Mouse (Mus musculus) neural tube, embryonic 11.5 days (tissue): ENCODE results near the gene Cdc37l1. TPM values are rescaled to one million over a fixed set of nuclear protein-coding genes. Genes with fewer than 3 reads are reported as not detected.

Experiments
- ATAC-seq: fragments of 200-750 bp; cut with Nextera tagmentation; 2 replicates; pipeline ENCODE4 v1.8.0; 2017; ENCODE audit warnings: moderate number of reproducible peaks, mild to moderate bottlenecking, moderate TSS enrichment, moderate library complexity; ENCODE audit not compliant: insufficient read depth, low FRiP score, low TSS enrichment
- DNase-seq: peaks from one replicate; pipeline ENCODE4 v3.0.0-alpha.2; 2015; ENCODE audit warnings: low spot score
- H3K27ac ChIP-seq: fragments of 300-500 bp; sonication (generic); 2 replicates; pipeline ENCODE4 v1.5.1; 2014; ENCODE audit warnings: low read depth, mild to moderate bottlenecking, low read length
- H3K27me3 ChIP-seq: fragments of 300-500 bp; sonication (generic); 2 replicates; pipeline ENCODE4 v1.6.1; 2014; ENCODE audit warnings: mild to moderate bottlenecking, low read length, mixed read lengths; ENCODE audit not compliant: control insufficient read depth, insufficient read depth
- H3K36me3 ChIP-seq: fragments of 300-500 bp; sonication (generic); 2 replicates; pipeline ENCODE4 v1.6.1; 2014; ENCODE audit warnings: mild to moderate bottlenecking, low read length, moderate library complexity, mixed read lengths; ENCODE audit not compliant: control insufficient read depth, insufficient read depth
- H3K4me1 ChIP-seq: fragments of 300-500 bp; sonication (generic); 2 replicates; pipeline ENCODE4 v1.6.1; 2014; ENCODE audit warnings: low read length, mixed read lengths; ENCODE audit not compliant: control insufficient read depth, insufficient read depth
- H3K4me2 ChIP-seq: fragments of 300-500 bp; sonication (generic); 2 replicates; pipeline ENCODE4 v1.6.1; 2014; ENCODE audit warnings: low read depth, mild to moderate bottlenecking, moderate library complexity
- H3K4me3 ChIP-seq: fragments of 300-500 bp; sonication (generic); 2 replicates; pipeline ENCODE4 v1.5.1; 2014; ENCODE audit warnings: low read depth, low read length
- H3K9ac ChIP-seq: fragments of 300-500 bp; sonication (generic); 2 replicates; pipeline ENCODE4 v1.6.1; 2014; ENCODE audit warnings: mild to moderate bottlenecking, low read length
- H3K9me3 ChIP-seq: fragments of 300-500 bp; sonication (generic); 2 replicates; pipeline ENCODE4 v1.6.1; 2016; ENCODE audit warnings: low read length; ENCODE audit not compliant: control insufficient read depth
- WGBS: fragments of 180-500 bp; shearing (Covaris S2); extraction: QIAGEN DNeasy Blood & Tissue Kit; methylation state at CpG from one replicate; pipeline ENCODE4 v1.1.7; 2014; 5-methylcytosine and 5-hydroxymethylcytosine counted together
- polyA plus RNA-seq: library from polyadenylated mRNA; unstranded; fragments of >200 nt; fragmentation: Nextera tagmentation; extraction: Ambion mirVana; gene quantifications from 2 replicates; pipeline ENCODE4 v1.2.1, GENCODE M21; 2014

Gene Cdc37l1
- 51.8 and 53.0 TPM in 2 replicates for polyA plus RNA-seq

DNA sequence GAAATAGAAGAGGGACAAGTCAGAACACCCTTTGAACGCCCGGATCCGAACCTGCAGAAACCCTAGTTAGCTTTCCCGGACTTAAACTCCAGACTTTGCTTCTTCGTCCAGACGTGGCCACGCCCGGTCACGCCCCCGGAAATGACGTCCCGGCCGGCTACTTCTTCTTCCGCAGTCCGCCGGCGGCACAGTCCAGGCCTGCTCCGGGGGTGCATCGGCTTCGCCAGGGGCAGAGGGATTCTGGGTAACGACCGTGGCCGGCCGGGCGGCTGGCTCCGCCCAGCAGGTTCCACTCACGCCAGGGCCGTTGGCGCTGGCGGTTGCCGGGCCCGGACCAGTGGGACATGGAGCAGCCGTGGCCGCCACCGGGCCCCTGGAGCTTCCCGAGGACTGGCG lies at the start of gene Cdc37l1:
Gene Cdc37l1 (plus strand): TSS at position 159 of the 396 bp plus-strand sequence.
- Histone ChIP-seq H3K4me3 (peak within 1 kb of the TSS; percentile 94), H3K4me1 (peaks cover 8% of the 10 kb centered on the region; the same call in 1 of the 2 replicates), H3K36me3 (0 out of 2 replicates have a peak, but pooled peaks cover 2% of the 10 kb centered on the region), H3K27me3 (no peaks in the 10 kb centered on the region), H3K9me3 (no peaks in the 10 kb centered on the region), H3K4me2 (peak within 1 kb of the TSS; percentile 74), H3K9ac (peak within 1 kb of the TSS; percentile 92), H3K27ac (peak within 1 kb of the TSS; percentile 82)
- ATAC-seq (peak; percentile 100), DNase-seq (peak; percentile 98)
- under 1% methylated on average over 37 of the region's 37 CpGs for WGBS

DNA sequence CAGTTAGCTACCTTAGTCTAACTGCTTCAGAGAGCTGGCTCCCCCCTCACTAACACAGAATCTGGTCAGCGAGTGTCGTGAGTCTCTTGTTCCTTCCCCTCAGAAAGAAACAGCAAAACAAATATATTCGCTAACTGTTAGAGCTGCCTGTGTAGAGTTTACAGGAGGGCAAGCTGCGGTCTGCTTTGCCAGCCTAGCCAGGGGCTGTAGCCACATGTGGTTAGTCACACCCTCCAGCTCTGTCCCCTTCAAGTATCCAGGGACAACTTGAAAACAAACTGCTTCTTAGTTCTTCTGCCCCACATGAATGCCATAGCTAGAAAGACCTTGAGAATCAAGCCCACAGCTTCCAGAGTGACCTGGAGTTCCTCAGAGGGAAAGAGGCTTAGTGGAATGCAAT lies 48.9 kb upstream of the Cdc37l1 start:
- H3K27me3 ChIP-seq: no peaks in the 10 kb centered on the region
- DNase-seq (no peak), ATAC-seq (no peak)
- no peaks in the 10 kb centered on the region for H3K9me3 ChIP-seq
- no peak overlapping the region for H3K9ac ChIP-seq
- H3K4me3 ChIP-seq: no peak overlapping the region
- H3K4me2 ChIP-seq: no peak overlapping the region
- H3K27ac ChIP-seq: no peak overlapping the region
- no peaks in the 10 kb centered on the region for H3K4me1 ChIP-seq
- H3K36me3 ChIP-seq: no peaks in the 10 kb centered on the region
- 77% methylated on average over 4 of the region's 4 CpGs for WGBS

- no peak for DNase-seq
- H3K9ac ChIP-seq: no peak overlapping the region
- no peaks in the 10 kb centered on the region for H3K36me3 ChIP-seq
- ATAC-seq: no peak
- no peak overlapping the region for H3K4me3 ChIP-seq
- no peak overlapping the region for H3K27ac ChIP-seq
- 63% methylated on average over 4 of the region's 4 CpGs for WGBS
- H3K4me2 ChIP-seq: no peak overlapping the region
- H3K27me3 ChIP-seq: no peaks in the 10 kb centered on the region
- H3K9me3 ChIP-seq: no peaks in the 10 kb centered on the region
- no peaks in the 10 kb centered on the region for H3K4me1 ChIP-seq
Observed at GRCm38 (mm10) chr19:28946782-28947181, 43.4 kb upstream of the Cdc37l1 start.

DNA sequence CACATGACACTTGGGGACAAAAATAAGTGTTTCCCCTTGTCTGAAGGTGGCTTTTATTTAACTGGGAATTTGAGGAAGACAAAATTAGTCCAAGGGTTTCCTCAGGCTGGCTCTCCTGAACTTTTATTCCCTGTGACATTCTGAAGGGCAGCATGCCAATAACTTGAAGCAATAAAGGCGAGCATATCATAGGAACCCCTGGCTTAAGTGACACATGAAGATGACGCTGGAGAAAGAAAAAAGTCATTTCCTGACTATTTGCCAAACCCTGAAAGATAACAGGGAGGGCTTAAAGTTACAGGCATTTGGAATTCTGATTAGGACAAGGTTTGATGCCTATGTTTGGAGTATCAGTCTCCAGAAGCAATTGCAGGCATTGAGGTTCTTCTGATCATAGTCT lies 42.8 kb upstream of the Cdc37l1 start:
- Histone ChIP-seq H3K9ac (no peak overlapping the region), H3K27me3 (no peaks in the 10 kb centered on the region), H3K9me3 (no peaks in the 10 kb centered on the region), H3K36me3 (no peaks in the 10 kb centered on the region), H3K27ac (no peak overlapping the region), H3K4me1 (no peaks in the 10 kb centered on the region), H3K4me3 (no peak overlapping the region), H3K4me2 (no peak overlapping the region)
- WGBS: 82% methylated on average over 2 of the region's 2 CpGs
- ATAC-seq (no peak), DNase-seq (no peak)

DNA sequence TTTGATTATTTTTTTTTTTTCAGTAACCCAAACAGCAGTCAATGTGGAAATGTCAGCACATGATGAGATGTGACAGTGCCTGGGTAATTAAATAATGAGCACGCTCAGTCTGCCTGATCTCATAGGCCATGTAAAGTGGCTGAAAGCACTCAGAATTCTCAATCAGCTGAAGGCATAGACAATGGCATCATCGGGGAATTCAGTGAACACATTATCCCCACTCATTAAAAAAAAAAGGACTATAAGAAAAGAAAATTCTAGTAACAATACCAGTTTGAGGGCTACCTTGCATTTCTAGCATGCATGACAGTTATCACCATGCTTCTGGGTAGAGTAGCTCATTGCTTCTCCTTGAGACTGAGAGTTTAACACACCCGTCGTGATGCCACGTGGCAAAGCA lies 38.9 kb upstream of the Cdc37l1 start:
- Histone ChIP-seq H3K27me3 (no peaks in the 10 kb centered on the region), H3K4me3 (no peak overlapping the region), H3K9me3 (no peaks in the 10 kb centered on the region), H3K4me1 (no peaks in the 10 kb centered on the region), H3K36me3 (no peaks in the 10 kb centered on the region), H3K4me2 (no peak overlapping the region), H3K9ac (no peak overlapping the region), H3K27ac (no peak overlapping the region)
- ATAC-seq (no peak), DNase-seq (no peak)
- WGBS: 83% methylated on average over 5 of the region's 5 CpGs

DNA sequence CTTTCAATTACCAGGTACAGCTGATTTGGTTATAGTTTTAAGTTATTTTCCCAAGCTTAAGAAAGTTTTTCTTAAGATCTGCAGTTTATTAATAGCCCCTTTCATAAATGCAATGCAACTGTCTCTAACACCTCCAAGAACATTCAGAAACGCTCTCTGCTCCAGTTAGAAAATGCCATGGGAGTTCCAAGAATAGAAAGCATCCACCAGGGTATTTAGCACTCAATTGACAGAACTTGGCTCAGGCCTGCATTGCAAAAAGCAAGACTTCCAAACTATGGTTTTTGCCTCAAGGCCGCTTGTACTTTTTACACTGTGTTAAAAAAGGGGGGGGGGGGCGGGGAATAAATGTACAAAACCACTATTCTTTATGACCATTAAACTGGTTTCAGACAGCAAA lies 27.0 kb upstream of the Cdc37l1 start:
- Histone ChIP-seq H3K4me3 (no peak overlapping the region), H3K9me3 (no peaks in the 10 kb centered on the region)
- WGBS: 66% methylated on average over 3 of the region's 3 CpGs

GRCm38 (mm10) chr19:28963513-28963841 lies 26.7 kb upstream of the Cdc37l1 start:
- Histone ChIP-seq H3K4me2 (peak overlapping the region; percentile 80), H3K9ac (peak overlapping the region; percentile 64), H3K4me1 (peaks cover 8% of the 10 kb centered on the region), H3K27ac (no peak overlapping the region), H3K36me3 (no peaks in the 10 kb centered on the region), H3K9me3 (no peaks in the 10 kb centered on the region), H3K4me3 (peak overlapping the region; percentile 60), H3K27me3 (no peaks in the 10 kb centered on the region)
- ATAC-seq (no peak), DNase-seq (no peak)
- WGBS: 8% methylated on average over 4 of the region's 4 CpGs

More for the DNA sequence above, 27.0 kb upstream of the Cdc37l1 start:
- no peaks in the 10 kb centered on the region for H3K36me3 ChIP-seq
- peaks cover 8% of the 10 kb centered on the region for H3K4me1 ChIP-seq
- H3K27ac ChIP-seq: no peak overlapping the region
- H3K27me3 ChIP-seq: no peaks in the 10 kb centered on the region
- no peak overlapping the region for H3K9ac ChIP-seq
- DNase-seq: no peak
- no peak for ATAC-seq
- H3K4me2 ChIP-seq: no peak overlapping the region

GRCm38 (mm10) chr19:28963842-28964551 lies 26.2 kb upstream of the Cdc37l1 start, which contains the start of gene Plpp6:
Plpp6 (plus strand) TSS chr19:28963953.
- Histone ChIP-seq H3K27ac (no peak within 1 kb of the TSS), H3K27me3 (no peaks in the 10 kb centered on the region), H3K4me3 (peak within 1 kb of the TSS; percentile 60), H3K4me2 (peak within 1 kb of the TSS; percentile 80), H3K4me1 (peaks cover 8% of the 10 kb centered on the region), H3K9me3 (no peaks in the 10 kb centered on the region), H3K9ac (peak within 1 kb of the TSS; percentile 64), H3K36me3 (no peaks in the 10 kb centered on the region)
- peak; percentile 79 for DNase-seq
- ATAC-seq: peak; percentile 83
- under 1% methylated on average over 69 of the region's 73 CpGs for WGBS

DNA sequence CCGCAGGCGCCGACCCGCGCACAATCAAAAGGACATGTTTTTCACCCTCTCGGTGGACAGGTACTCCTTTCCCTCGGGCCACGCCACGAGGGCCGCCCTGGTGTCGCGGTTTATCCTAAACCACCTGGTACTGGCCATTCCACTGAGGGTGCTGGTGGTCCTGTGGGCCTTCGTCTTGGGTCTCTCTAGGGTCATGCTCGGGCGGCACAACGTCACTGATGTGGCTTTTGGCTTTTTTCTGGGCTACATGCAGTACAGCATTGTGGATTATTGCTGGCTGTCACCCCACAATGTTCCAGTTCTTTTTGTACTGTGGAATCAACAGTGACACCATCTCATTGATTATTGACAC lies 25.6 kb upstream of the Cdc37l1 start:
- H3K4me3 ChIP-seq: peak overlapping the region; percentile 60
- H3K27ac ChIP-seq: no peak overlapping the region
- H3K27me3 ChIP-seq: no peaks in the 10 kb centered on the region
- H3K36me3 ChIP-seq: no peaks in the 10 kb centered on the region
- H3K4me2 ChIP-seq: peak overlapping the region; percentile 80
- peak overlapping the region; percentile 64 for H3K9ac ChIP-seq
- H3K9me3 ChIP-seq: no peaks in the 10 kb centered on the region
- DNase-seq: no peak
- ATAC-seq: peak; percentile 55
- peaks cover 8% of the 10 kb centered on the region for H3K4me1 ChIP-seq
- 3% methylated on average over 16 of the region's 16 CpGs for WGBS
